Mouse (Mus musculus): Measurements from ENCODE around the gene Ffar1.

GRCm38 (mm10) chr7:30840306-30840705, 21.1 kb downstream of the Ffar1 start:
- TF ChIP-seq CTCF (IDR thresholded peaks at IDR 0.05; ENCODE audit: borderline replicate concordance, insufficient read depth, low read depth, low read length) (no peak), POLR2A (IDR thresholded peaks at IDR 0.05; ENCODE audit: borderline replicate concordance, insufficient read depth, low read length) (no peak)
